Mouse (Mus musculus): ENCODE results near the gene Smad1. TPM values are rescaled to one million over a fixed set of nuclear protein-coding genes. Genes with fewer than 3 reads are reported as not detected.
A peak's percentile ranks its signal among the peaks of the same experiment; 100 is the strongest.

Gene Smad1
- polyA plus RNA-seq, 1 experiment from 2014 or later, result 64.2 TPM

GRCm38 (mm10) chr8:79379971-79380370 lies 19.3 kb downstream of the Smad1 start:
- H3K4me1 ChIP-seq (replicated peaks), result peaks cover 61% of the 10 kb centered on the region
- H3K9ac ChIP-seq, result no peak overlapping the region
- no peak for ATAC-seq (ENCODE audit: low FRiP score)
- no peak overlapping the region for H3K27ac ChIP-seq
- peaks cover 6% of the 10 kb centered on the region for H3K36me3 ChIP-seq
- no peak overlapping the region for H3K4me3 ChIP-seq
- H3K9me3 ChIP-seq, result no peaks in the 10 kb centered on the region
- WGBS, result 70% methylated on average over 14 of the region's 14 CpGs
- no peak overlapping the region for H3K4me2 ChIP-seq
- no peaks in the 10 kb centered on the region for H3K27me3 ChIP-seq

GRCm38 (mm10) chr8:79376648-79377047 lies 22.7 kb downstream of the Smad1 start:
- no peaks in the 10 kb centered on the region for H3K9me3 ChIP-seq
- H3K4me2 ChIP-seq, result no peak overlapping the region
- no peak for ATAC-seq (ENCODE audit: low FRiP score)
- peaks cover 10% of the 10 kb centered on the region for H3K36me3 ChIP-seq
- peaks cover 52% of the 10 kb centered on the region for H3K4me1 ChIP-seq (replicated peaks)
- no peaks in the 10 kb centered on the region for H3K27me3 ChIP-seq
- H3K9ac ChIP-seq, result no peak overlapping the region
- no peak overlapping the region for H3K27ac ChIP-seq
- 91% methylated on average over 9 of the region's 9 CpGs for WGBS
- no peak overlapping the region for H3K4me3 ChIP-seq

- Histone ChIP-seq H3K36me3 (peaks cover 19% of the 10 kb centered on the region), H3K27ac (no peak overlapping the region), H3K9me3 (no peaks in the 10 kb centered on the region), H3K4me1 (replicated peaks) (peaks cover 49% of the 10 kb centered on the region), H3K4me3 (no peak overlapping the region), H3K4me2 (no peak overlapping the region), H3K9ac (no peak overlapping the region), H3K27me3 (no peaks in the 10 kb centered on the region)
- no peak for ATAC-seq (ENCODE audit: low FRiP score)
- WGBS, result 67% methylated on average over 5 of the region's 5 CpGs
Observed at GRCm38 (mm10) chr8:79375775-79376123, 23.6 kb downstream of the Smad1 start.

- Histone ChIP-seq H3K4me3 (no peak overlapping the region), H3K9ac (no peak overlapping the region), H3K27ac (no peak overlapping the region; the same call in 1 of the 2 replicates), H3K27me3 (no peaks in the 10 kb centered on the region), H3K9me3 (no peaks in the 10 kb centered on the region), H3K4me2 (no peak overlapping the region), H3K4me1 (replicated peaks) (peaks cover 47% of the 10 kb centered on the region), H3K36me3 (peaks cover 24% of the 10 kb centered on the region)
- whole genome bisulfite sequencing, result 76% methylated on average over 13 of the region's 13 CpGs
- ATAC-seq (ENCODE audit: low FRiP score), result no peak
Observed at GRCm38 (mm10) chr8:79375074-79375774, 24.1 kb downstream of the Smad1 start.

GRCm38 (mm10) chr8:79374410-79374809 lies 24.9 kb downstream of the Smad1 start:
- no peak overlapping the region for H3K9ac ChIP-seq
- H3K9me3 ChIP-seq, result no peaks in the 10 kb centered on the region
- H3K27me3 ChIP-seq, result no peaks in the 10 kb centered on the region
- H3K27ac ChIP-seq, result 0 out of 2 replicates have a peak overlapping the region, but pooled peaks have one; percentile 12
- peaks cover 30% of the 10 kb centered on the region for H3K36me3 ChIP-seq
- WGBS, result 77% methylated on average over 5 of the region's 5 CpGs
- no peak for ATAC-seq (ENCODE audit: low FRiP score)
- H3K4me1 ChIP-seq (replicated peaks), result peaks cover 47% of the 10 kb centered on the region
- no peak overlapping the region for H3K4me2 ChIP-seq
- H3K4me3 ChIP-seq, result no peak overlapping the region

GRCm38 (mm10) chr8:79373563-79373962 lies 25.8 kb downstream of the Smad1 start:
- Histone ChIP-seq H3K9me3 (no peaks in the 10 kb centered on the region), H3K36me3 (peaks cover 39% of the 10 kb centered on the region), H3K4me1 (replicated peaks) (peaks cover 50% of the 10 kb centered on the region), H3K4me2 (no peak overlapping the region), H3K27me3 (no peaks in the 10 kb centered on the region), H3K9ac (no peak overlapping the region), H3K4me3 (no peak overlapping the region), H3K27ac (no peak overlapping the region)
- 93% methylated on average over 6 of the region's 6 CpGs for WGBS
- ATAC-seq (ENCODE audit: low FRiP score), result no peak

- no peak for ATAC-seq (ENCODE audit: low FRiP score)
- H3K4me1 ChIP-seq (replicated peaks), result peaks cover 45% of the 10 kb centered on the region
- 87% methylated on average over 8 of the region's 8 CpGs for WGBS
Observed at GRCm38 (mm10) chr8:79372960-79373359, 26.4 kb downstream of the Smad1 start.

GRCm38 (mm10) chr8:79372521-79372920 lies 26.8 kb downstream of the Smad1 start:
- Histone ChIP-seq H3K4me3 (no peak overlapping the region), H3K27ac (no peak overlapping the region; the same call in 1 of the 2 replicates), H3K4me1 (replicated peaks) (peaks cover 44% of the 10 kb centered on the region), H3K27me3 (no peaks in the 10 kb centered on the region), H3K4me2 (no peak overlapping the region), H3K9ac (no peak overlapping the region), H3K9me3 (no peaks in the 10 kb centered on the region), H3K36me3 (peaks cover 44% of the 10 kb centered on the region)
- ATAC-seq (ENCODE audit: low FRiP score), result no peak
- WGBS, result 80% methylated on average over 9 of the region's 9 CpGs

More at GRCm38 (mm10) chr8:79372960-79373359, 26.4 kb downstream of the Smad1 start:
- Histone ChIP-seq H3K36me3 (peaks cover 44% of the 10 kb centered on the region), H3K27me3 (no peaks in the 10 kb centered on the region), H3K27ac (no peak overlapping the region; the same call in 1 of the 2 replicates), H3K9ac (no peak overlapping the region), H3K4me3 (no peak overlapping the region), H3K9me3 (no peaks in the 10 kb centered on the region), H3K4me2 (no peak overlapping the region)

GRCm38 (mm10) chr8:79372084-79372483 lies 27.2 kb downstream of the Smad1 start:
- no peak overlapping the region for H3K4me2 ChIP-seq
- ATAC-seq (ENCODE audit: low FRiP score), result 0 out of 2 replicates have a peak, but pooled peaks have one; percentile 15
- no peak overlapping the region for H3K9ac ChIP-seq
- H3K27me3 ChIP-seq, result no peaks in the 10 kb centered on the region
- 80% methylated on average over 9 of the region's 9 CpGs for WGBS
- H3K9me3 ChIP-seq, result no peaks in the 10 kb centered on the region
- H3K4me1 ChIP-seq (replicated peaks), result peaks cover 44% of the 10 kb centered on the region
- H3K27ac ChIP-seq, result no peak overlapping the region
- no peak overlapping the region for H3K4me3 ChIP-seq
- H3K36me3 ChIP-seq, result peaks cover 43% of the 10 kb centered on the region

- 91% methylated on average over 12 of the region's 12 CpGs for WGBS
- H3K4me3 ChIP-seq, result no peak overlapping the region
- no peak for ATAC-seq (ENCODE audit: low FRiP score)
- no peak overlapping the region for H3K9ac ChIP-seq
- peaks cover 49% of the 10 kb centered on the region for H3K4me1 ChIP-seq (replicated peaks)
- H3K9me3 ChIP-seq, result no peaks in the 10 kb centered on the region
- no peak overlapping the region for H3K4me2 ChIP-seq
- peaks cover 39% of the 10 kb centered on the region for H3K36me3 ChIP-seq
- H3K27ac ChIP-seq, result no peak overlapping the region
- H3K27me3 ChIP-seq, result no peaks in the 10 kb centered on the region
Observed at GRCm38 (mm10) chr8:79370646-79371290, 28.6 kb downstream of the Smad1 start.

- H3K27ac ChIP-seq, result no peak overlapping the region
- peaks cover 48% of the 10 kb centered on the region for H3K4me1 ChIP-seq (replicated peaks)
- WGBS, result 90% methylated on average over 6 of the region's 6 CpGs
- H3K9me3 ChIP-seq, result no peaks in the 10 kb centered on the region
- no peak overlapping the region for H3K4me2 ChIP-seq
- no peaks in the 10 kb centered on the region for H3K27me3 ChIP-seq
- H3K4me3 ChIP-seq, result no peak overlapping the region
- H3K36me3 ChIP-seq, result peaks cover 53% of the 10 kb centered on the region
- no peak overlapping the region for H3K9ac ChIP-seq
- ATAC-seq (ENCODE audit: low FRiP score), result no peak
Observed at GRCm38 (mm10) chr8:79369163-79369562, 30.2 kb downstream of the Smad1 start.

GRCm38 (mm10) chr8:79367959-79368358 lies 31.4 kb downstream of the Smad1 start:
- peaks cover 56% of the 10 kb centered on the region for H3K36me3 ChIP-seq
- WGBS, result 88% methylated on average over 4 of the region's 4 CpGs

GRCm38 (mm10) chr8:79367350-79367749 lies 32.0 kb downstream of the Smad1 start:
- no peaks in the 10 kb centered on the region for H3K9me3 ChIP-seq
- H3K4me3 ChIP-seq, result no peak overlapping the region
- peaks cover 48% of the 10 kb centered on the region for H3K4me1 ChIP-seq (replicated peaks)
- H3K27me3 ChIP-seq, result no peaks in the 10 kb centered on the region
- H3K4me2 ChIP-seq, result no peak overlapping the region
- ATAC-seq (ENCODE audit: low FRiP score), result no peak
- 83% methylated on average over 11 of the region's 12 CpGs for WGBS
- peaks cover 60% of the 10 kb centered on the region for H3K36me3 ChIP-seq
- no peak overlapping the region for H3K27ac ChIP-seq
- H3K9ac ChIP-seq, result no peak overlapping the region

More at GRCm38 (mm10) chr8:79367959-79368358, 31.4 kb downstream of the Smad1 start:
- Histone ChIP-seq H3K9me3 (no peaks in the 10 kb centered on the region), H3K4me1 (replicated peaks) (peaks cover 50% of the 10 kb centered on the region), H3K27me3 (no peaks in the 10 kb centered on the region), H3K4me3 (no peak overlapping the region), H3K4me2 (no peak overlapping the region), H3K9ac (no peak overlapping the region), H3K27ac (no peak overlapping the region)
- ATAC-seq (ENCODE audit: low FRiP score), result no peak
